Mouse (Mus musculus): ENCODE measurements around the gene AI182371.

GRCm38 (mm10) chr2:35070275-35070674, 31.1 kb downstream of the AI182371 start:
- TF ChIP-seq POLR2A (IDR thresholded peaks at IDR 0.05; ENCODE audit: control insufficient read depth, extremely low read depth, insufficient read depth, low read length, poor library complexity) (no peak), CTCF (IDR thresholded peaks at IDR 0.05; ENCODE audit: borderline replicate concordance, control insufficient read depth, extremely low read depth, insufficient read depth, low read length, poor library complexity) (no peak)

All from thymus, adult 2 months (tissue).